Mouse (Mus musculus): ENCODE measurements around the gene Tmem9. TPM values are rescaled to one million over a fixed set of nuclear protein-coding genes. Genes with fewer than 3 reads are reported as not detected.

Tmem9 gene
- total and polyA plus RNA-seq, 3 experiments, result 11.1 to 28.6 (median 13.1) TPM

DNA sequence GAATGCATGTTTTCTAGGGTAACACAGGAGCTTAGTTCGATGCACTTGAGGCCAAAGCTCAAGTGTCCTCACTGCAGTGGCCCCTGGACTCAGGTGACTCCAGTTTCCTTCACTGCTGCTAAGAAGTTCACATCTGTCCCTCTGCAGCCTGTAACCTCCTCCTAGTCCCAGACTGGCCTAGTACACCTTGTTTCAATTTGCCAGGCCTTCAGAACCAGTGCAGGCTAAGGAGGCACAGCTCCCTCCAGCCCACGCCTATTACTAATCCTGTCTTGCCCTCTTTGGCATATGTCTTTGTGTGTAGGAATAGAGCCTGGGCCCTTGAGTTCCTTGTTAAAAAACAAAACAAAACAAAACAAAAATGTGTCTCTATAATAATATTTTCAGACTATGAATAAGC, 9.4 kb downstream of the Tmem9 start:
- intact Hi-C loops (cut with DNase I), result no loop called here
- peak overlapping the region; percentile 63 for H3K27ac ChIP-seq
- H3K4me3 ChIP-seq, result peak overlapping the region; percentile 93
- H3K27me3 ChIP-seq (ENCODE audit: control insufficient read depth, insufficient read depth, low read length), result no peaks in the 10 kb centered on the region
- H3K9ac ChIP-seq (ENCODE audit: low read depth, low read length), result no peak overlapping the region
- H3K4me1 ChIP-seq (ENCODE audit: control insufficient read depth, insufficient read depth, low read length), result no peaks in the 10 kb centered on the region
- no peak for DNase-seq
- H3K36me3 ChIP-seq (ENCODE audit: control insufficient read depth, insufficient read depth, low read length), result no peaks in the 10 kb centered on the region
- TF ChIP-seq POLR2A (IDR thresholded peaks at IDR 0.05; ENCODE audit: insufficient read depth, low read depth, low read length), result no peak
- no peak for TF ChIP-seq CTCF (IDR thresholded peaks at IDR 0.05)
- no peak for TF ChIP-seq EP300 (IDR thresholded peaks at IDR 0.05; ENCODE audit: insufficient read depth, low read depth, low read length)
- WGBS, result 81% methylated on average over 2 of the region's 2 CpGs
- H3K79me2 ChIP-seq (replicated peaks; ENCODE audit: control insufficient read depth, insufficient read depth, low read length), result no peaks in the 10 kb centered on the region

DNA sequence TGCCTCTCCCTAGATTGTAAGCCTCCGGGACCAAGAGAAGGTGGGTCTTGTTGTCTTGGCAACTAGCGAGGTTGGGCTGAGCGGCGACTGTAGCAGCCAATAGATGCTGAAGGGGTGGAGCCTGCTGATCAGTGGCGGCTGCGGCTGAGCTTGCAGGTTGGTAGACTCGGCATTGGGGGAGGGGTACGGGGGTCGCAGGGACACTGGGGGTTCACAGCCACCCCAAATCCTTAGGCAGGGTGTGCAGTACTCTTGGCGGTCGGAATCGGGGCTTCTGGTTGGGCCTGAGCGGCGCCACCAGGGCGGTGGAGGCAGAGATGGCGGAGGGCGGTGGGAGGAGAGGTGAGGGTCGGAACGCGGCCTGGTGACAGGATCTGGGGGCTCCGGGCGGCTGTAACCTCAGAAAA, 10.0 kb downstream of the Tmem9 start:
- TF ChIP-seq EP300 (IDR thresholded peaks at IDR 0.05; ENCODE audit: insufficient read depth, low read depth, low read length) (no peak), POLR2A (IDR thresholded peaks at IDR 0.05; ENCODE audit: insufficient read depth, low read depth, low read length) (no peak; the same call in 1 of the 2 replicates), CTCF (IDR thresholded peaks at IDR 0.05) (no peak)
- Histone ChIP-seq H3K79me2 (replicated peaks; ENCODE audit: control insufficient read depth, insufficient read depth, low read length) (no peaks in the 10 kb centered on the region), H3K9ac (ENCODE audit: low read depth, low read length) (peak overlapping the region; percentile 83), H3K4me1 (ENCODE audit: control insufficient read depth, insufficient read depth, low read length) (no peaks in the 10 kb centered on the region), H3K27ac (peak overlapping the region; percentile 63), H3K4me3 (peak overlapping the region; percentile 93), H3K27me3 (ENCODE audit: control insufficient read depth, insufficient read depth, low read length) (no peaks in the 10 kb centered on the region), H3K36me3 (ENCODE audit: control insufficient read depth, insufficient read depth, low read length) (no peaks in the 10 kb centered on the region)
- DNase-seq, result peak; percentile 92 to 93
- intact Hi-C loops (cut with DNase I), result no loop called here
- 0% methylated on average over 22 of the region's 22 CpGs for WGBS

DNA sequence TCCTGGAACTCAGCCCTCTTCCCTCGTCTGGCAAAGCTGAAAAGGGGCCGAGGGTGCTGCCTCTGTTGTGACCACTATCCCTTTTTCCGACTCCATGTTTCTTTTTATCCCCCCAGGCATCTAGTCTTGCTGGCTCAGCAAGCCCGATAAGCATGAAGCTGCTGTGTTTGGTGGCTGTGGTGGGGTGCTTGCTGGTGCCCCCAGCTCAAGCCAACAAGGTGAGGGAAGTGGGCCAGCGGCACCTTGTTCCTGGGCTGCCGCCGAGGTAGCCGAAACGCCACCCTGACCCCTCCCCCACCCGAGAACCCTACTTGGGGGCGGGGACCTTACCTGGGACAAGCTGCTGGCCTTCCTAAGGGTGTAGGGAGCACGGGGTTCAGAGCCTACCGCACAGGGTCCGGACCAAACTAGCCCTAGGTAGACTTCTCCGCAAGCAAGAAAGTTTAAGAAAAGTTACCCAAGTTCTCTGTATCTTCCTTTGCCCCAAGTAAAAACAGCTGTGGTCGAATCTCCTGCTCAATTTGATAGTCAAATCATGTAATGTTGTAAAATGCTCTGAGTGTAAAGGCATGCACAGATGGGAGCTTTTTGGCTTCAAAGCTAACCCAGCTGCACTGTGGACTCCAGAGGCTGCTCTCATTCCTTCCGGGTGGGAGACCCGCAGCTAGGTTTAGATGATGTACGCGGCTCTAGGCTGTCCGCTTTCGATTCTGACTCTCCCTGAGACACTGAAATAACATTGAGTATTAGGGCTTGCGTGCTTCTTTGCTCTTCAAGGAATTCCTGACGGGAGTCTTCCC, 10.6 kb downstream of the Tmem9 start:
- H3K27ac ChIP-seq, result peak overlapping the region; percentile 63
- TF ChIP-seq EP300 (IDR thresholded peaks at IDR 0.05; ENCODE audit: insufficient read depth, low read depth, low read length) (no peak), POLR2A (IDR thresholded peaks at IDR 0.05; ENCODE audit: insufficient read depth, low read depth, low read length) (no peak), CTCF (IDR thresholded peaks at IDR 0.05) (no peak)
- no peaks in the 10 kb centered on the region for H3K79me2 ChIP-seq (replicated peaks; ENCODE audit: control insufficient read depth, insufficient read depth, low read length)
- DNase-seq, result peak in 1 of 2 experiments; percentile 26
- intact Hi-C loops (cut with DNase I), result no loop called here
- peak overlapping the region; percentile 83 for H3K9ac ChIP-seq (ENCODE audit: low read depth, low read length)
- H3K27me3 ChIP-seq (ENCODE audit: control insufficient read depth, insufficient read depth, low read length), result no peaks in the 10 kb centered on the region
- H3K4me3 ChIP-seq, result peak overlapping the region; percentile 93
- no peaks in the 10 kb centered on the region for H3K36me3 ChIP-seq (ENCODE audit: control insufficient read depth, insufficient read depth, low read length)
- H3K4me1 ChIP-seq (ENCODE audit: control insufficient read depth, insufficient read depth, low read length), result no peaks in the 10 kb centered on the region
- 11% methylated on average over 24 of the region's 24 CpGs for WGBS

DNA sequence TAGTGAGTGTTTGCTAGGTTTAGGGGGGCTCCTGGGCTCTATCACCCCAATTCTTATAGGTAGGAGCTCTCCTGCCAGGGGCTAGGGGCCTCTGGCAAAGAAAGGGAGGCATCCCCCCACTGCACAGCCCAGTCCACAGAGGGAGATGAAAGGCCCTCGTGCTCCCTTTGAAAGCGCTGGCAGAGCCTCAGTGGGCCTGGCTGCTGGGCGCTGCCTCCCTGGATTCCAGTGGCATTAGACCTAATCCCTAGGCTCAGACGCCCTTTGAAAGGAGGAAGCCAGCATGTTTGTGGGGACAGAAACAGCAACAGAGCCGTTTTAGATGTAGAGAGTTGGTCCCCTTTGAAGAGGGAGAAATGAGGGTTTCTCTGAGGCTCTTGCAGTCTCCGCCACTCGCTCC, 22.3 kb downstream of the Tmem9 start:
- no peak for DNase-seq
- Histone ChIP-seq H3K27ac (no peak overlapping the region), H3K9ac (ENCODE audit: low read depth, low read length) (no peak overlapping the region), H3K4me1 (ENCODE audit: control insufficient read depth, insufficient read depth, low read length) (no peaks in the 10 kb centered on the region), H3K79me2 (replicated peaks; ENCODE audit: control insufficient read depth, insufficient read depth, low read length) (no peaks in the 10 kb centered on the region), H3K4me3 (no peak overlapping the region), H3K36me3 (ENCODE audit: control insufficient read depth, insufficient read depth, low read length) (no peaks in the 10 kb centered on the region), H3K27me3 (ENCODE audit: control insufficient read depth, insufficient read depth, low read length) (no peaks in the 10 kb centered on the region)
- no peak for TF ChIP-seq POLR2A (IDR thresholded peaks at IDR 0.05; ENCODE audit: insufficient read depth, low read depth, low read length)
- no peak for TF ChIP-seq EP300 (IDR thresholded peaks at IDR 0.05; ENCODE audit: insufficient read depth, low read depth, low read length)
- TF ChIP-seq CTCF (IDR thresholded peaks at IDR 0.05), result no peak
- intact Hi-C loops (cut with DNase I), result no loop called here
- 89% methylated on average over 7 of the region's 7 CpGs for WGBS

DNA sequence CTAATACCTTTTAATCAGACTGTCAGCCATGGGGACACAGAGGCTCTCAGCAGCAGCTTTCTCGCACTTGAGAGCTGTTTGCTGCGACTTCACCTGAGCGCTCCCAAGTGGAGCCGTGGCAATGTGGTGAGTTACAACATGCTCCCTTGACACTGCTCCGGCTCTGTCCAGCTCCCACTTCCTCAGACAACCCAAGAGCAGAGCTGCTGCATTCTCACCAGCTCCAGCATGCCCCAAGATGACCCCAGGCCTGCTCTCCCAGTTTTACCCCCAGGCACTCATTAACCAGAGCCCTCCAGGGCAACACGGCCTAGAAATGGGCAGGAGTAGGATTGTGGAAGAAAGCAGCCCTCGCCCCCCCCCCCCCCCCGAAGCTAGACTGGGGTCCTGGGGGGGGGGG, 23.7 kb downstream of the Tmem9 start:
- intact Hi-C loops (cut with DNase I), result no loop called here
- no peak for DNase-seq
- Histone ChIP-seq H3K79me2 (replicated peaks; ENCODE audit: control insufficient read depth, insufficient read depth, low read length) (no peaks in the 10 kb centered on the region), H3K27me3 (ENCODE audit: control insufficient read depth, insufficient read depth, low read length) (no peaks in the 10 kb centered on the region), H3K36me3 (ENCODE audit: control insufficient read depth, insufficient read depth, low read length) (no peaks in the 10 kb centered on the region), H3K4me3 (no peak overlapping the region), H3K27ac (no peak overlapping the region), H3K9ac (ENCODE audit: low read depth, low read length) (no peak overlapping the region), H3K4me1 (ENCODE audit: control insufficient read depth, insufficient read depth, low read length) (no peaks in the 10 kb centered on the region)
- TF ChIP-seq EP300 (IDR thresholded peaks at IDR 0.05; ENCODE audit: insufficient read depth, low read depth, low read length) (no peak), POLR2A (IDR thresholded peaks at IDR 0.05; ENCODE audit: insufficient read depth, low read depth, low read length) (no peak), CTCF (IDR thresholded peaks at IDR 0.05) (no peak)
- 86% methylated on average over 7 of the region's 8 CpGs for WGBS

DNA sequence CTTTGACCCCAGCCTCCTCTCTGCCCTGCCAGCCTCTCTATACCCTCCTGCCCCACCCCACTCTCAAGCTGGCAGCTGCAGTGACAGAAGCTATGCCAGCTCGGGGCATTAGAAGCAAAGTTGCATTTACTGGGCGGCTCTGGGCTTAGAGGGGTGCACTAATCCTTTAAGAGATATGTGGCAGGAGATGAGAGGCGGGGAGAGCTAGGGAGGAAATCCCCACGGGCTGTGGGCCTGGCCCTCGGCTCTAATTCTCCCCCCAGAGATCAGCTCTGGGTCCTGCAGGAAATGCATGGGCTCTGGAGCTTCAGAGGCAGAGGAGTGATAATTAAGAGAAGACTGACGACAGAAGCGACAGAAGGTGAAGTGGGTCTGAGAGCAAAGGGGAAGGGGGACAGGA, 25.0 kb downstream of the Tmem9 start:
- Histone ChIP-seq H3K4me3 (no peak overlapping the region), H3K27me3 (ENCODE audit: control insufficient read depth, insufficient read depth, low read length) (no peaks in the 10 kb centered on the region), H3K4me1 (ENCODE audit: control insufficient read depth, insufficient read depth, low read length) (no peaks in the 10 kb centered on the region), H3K79me2 (replicated peaks; ENCODE audit: control insufficient read depth, insufficient read depth, low read length) (no peaks in the 10 kb centered on the region), H3K36me3 (ENCODE audit: control insufficient read depth, insufficient read depth, low read length) (no peaks in the 10 kb centered on the region), H3K9ac (ENCODE audit: low read depth, low read length) (no peak overlapping the region), H3K27ac (no peak overlapping the region)
- no peak for TF ChIP-seq EP300 (IDR thresholded peaks at IDR 0.05; ENCODE audit: insufficient read depth, low read depth, low read length)
- no peak for TF ChIP-seq CTCF (IDR thresholded peaks at IDR 0.05)
- TF ChIP-seq POLR2A (IDR thresholded peaks at IDR 0.05; ENCODE audit: insufficient read depth, low read depth, low read length), result no peak
- intact Hi-C loops (cut with DNase I), result no loop called here
- 45% methylated on average over 7 of the region's 7 CpGs for WGBS
- DNase-seq, result no peak

All from heart, adult 2 months (tissue).